Mouse (Mus musculus): ENCODE data around the gene Gm9857. TPM values are rescaled to one million over a fixed set of nuclear protein-coding genes. Genes with fewer than 3 reads are reported as not detected.

Gm9857 gene
- polyA plus RNA-seq, 1 experiment from 2014 or later: 0.67 TPM

- Histone ChIP-seq H3K4me2 (replicated peaks) (no peak overlapping the region), H3K4me3 (replicated peaks) (no peak overlapping the region), H3K4me1 (peaks cover 2% of the 10 kb centered on the region; the same call in 1 of the 2 replicates), H3K27me3 (no peaks in the 10 kb centered on the region), H3K36me3 (no peaks in the 10 kb centered on the region), H3K27ac (replicated peaks) (no peak overlapping the region), H3K9ac (no peak overlapping the region), H3K9me3 (replicated peaks) (no peaks in the 10 kb centered on the region)
- ATAC-seq (ENCODE audit: insufficient number of reproducible peaks, low FRiP score, low TSS enrichment, low read depth): no peak
- 65% methylated on average over 3 of the region's 3 CpGs for WGBS
Measured at GRCm38 (mm10) chr3:108963776-108964175, 23.5 kb upstream of the Gm9857 start.

- no peaks in the 10 kb centered on the region for H3K9me3 ChIP-seq (replicated peaks)
- H3K4me3 ChIP-seq (replicated peaks): no peak overlapping the region
- WGBS: 72% methylated on average over 3 of the region's 3 CpGs
- no peaks in the 10 kb centered on the region for H3K27me3 ChIP-seq
- H3K4me1 ChIP-seq: peaks cover 2% of the 10 kb centered on the region; the same call in 1 of the 2 replicates
- H3K4me2 ChIP-seq (replicated peaks): no peak overlapping the region
- no peaks in the 10 kb centered on the region for H3K36me3 ChIP-seq
- no peak overlapping the region for H3K27ac ChIP-seq (replicated peaks)
- H3K9ac ChIP-seq: no peak overlapping the region
- no peak for ATAC-seq (ENCODE audit: insufficient number of reproducible peaks, low FRiP score, low TSS enrichment, low read depth)
Measured at GRCm38 (mm10) chr3:108963278-108963677, 23.0 kb upstream of the Gm9857 start.

DNA sequence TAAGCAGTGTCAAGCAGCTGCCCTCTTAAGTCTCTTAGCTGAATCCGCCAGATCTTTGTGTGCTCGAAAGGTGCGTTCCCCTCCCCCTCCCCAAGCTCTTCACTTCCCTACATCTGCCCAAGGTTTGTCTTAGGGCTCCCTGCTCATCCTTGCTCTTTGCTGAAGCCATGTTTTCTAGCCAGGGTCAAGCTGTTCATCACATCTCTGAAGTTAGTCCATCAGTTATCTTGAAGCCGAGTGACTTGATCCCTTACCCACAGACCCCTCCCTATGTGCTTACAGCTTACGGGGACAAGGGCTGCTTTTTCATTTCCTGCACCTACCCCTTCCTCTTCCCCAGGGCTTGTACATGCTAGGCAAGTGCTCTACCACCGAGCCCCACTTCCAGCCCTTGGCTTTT, 21.4 kb upstream of the Gm9857 start:
- H3K9ac ChIP-seq: no peak overlapping the region
- H3K9me3 ChIP-seq (replicated peaks): no peaks in the 10 kb centered on the region
- H3K36me3 ChIP-seq: no peaks in the 10 kb centered on the region
- WGBS: 48% methylated on average over 6 of the region's 6 CpGs
- no peaks in the 10 kb centered on the region for H3K27me3 ChIP-seq
- no peak for ATAC-seq (ENCODE audit: insufficient number of reproducible peaks, low FRiP score, low TSS enrichment, low read depth)
- no peak overlapping the region for H3K27ac ChIP-seq (replicated peaks)
- H3K4me3 ChIP-seq (replicated peaks): no peak overlapping the region
- peaks cover 2% of the 10 kb centered on the region; the same call in 1 of the 2 replicates for H3K4me1 ChIP-seq
- no peak overlapping the region for H3K4me2 ChIP-seq (replicated peaks)

- H3K9ac ChIP-seq: no peak overlapping the region
- H3K4me3 ChIP-seq (replicated peaks): no peak overlapping the region
- H3K36me3 ChIP-seq: no peaks in the 10 kb centered on the region
- no peaks in the 10 kb centered on the region for H3K27me3 ChIP-seq
- no peak for ATAC-seq (ENCODE audit: insufficient number of reproducible peaks, low FRiP score, low TSS enrichment, low read depth)
- no peaks in the 10 kb centered on the region for H3K9me3 ChIP-seq (replicated peaks)
- peaks cover 2% of the 10 kb centered on the region; the same call in 1 of the 2 replicates for H3K4me1 ChIP-seq
- H3K4me2 ChIP-seq (replicated peaks): no peak overlapping the region
- 55% methylated on average over 7 of the region's 7 CpGs for WGBS
- H3K27ac ChIP-seq (replicated peaks): no peak overlapping the region
Measured at GRCm38 (mm10) chr3:108961226-108961625, 21.0 kb upstream of the Gm9857 start.

DNA sequence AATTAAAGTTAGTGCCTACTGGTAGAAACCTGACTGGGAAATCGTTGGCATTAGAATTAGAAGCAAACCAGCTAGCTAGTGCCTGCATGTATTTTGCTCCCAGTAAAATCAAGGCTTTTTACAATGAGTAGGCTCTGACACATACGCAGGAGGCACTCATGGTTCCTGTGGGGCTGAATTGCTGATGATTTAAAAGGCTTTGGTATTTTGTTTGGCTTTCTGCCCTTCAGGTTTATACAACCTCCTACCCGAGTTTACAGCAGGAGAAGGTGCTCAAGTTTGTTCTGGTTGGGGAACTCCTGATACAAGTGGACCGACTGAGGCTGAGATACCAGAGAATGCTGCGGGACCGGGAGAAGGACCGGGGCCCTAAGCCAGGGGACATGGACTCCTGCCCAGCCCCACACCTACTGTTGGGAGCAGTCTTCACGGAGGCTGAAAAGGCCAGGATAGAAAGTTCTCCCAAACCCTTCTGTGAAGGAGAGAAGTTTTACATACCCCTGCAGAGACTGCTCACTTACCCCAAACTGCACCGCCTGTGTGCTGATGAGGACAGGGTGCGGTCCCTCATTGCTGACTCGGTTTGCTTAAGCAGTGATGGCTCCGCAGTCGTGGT, 19.5 kb upstream of the Gm9857 start:
- Histone ChIP-seq H3K36me3 (no peaks in the 10 kb centered on the region), H3K9me3 (replicated peaks) (no peaks in the 10 kb centered on the region)
- ATAC-seq (ENCODE audit: insufficient number of reproducible peaks, low FRiP score, low TSS enrichment, low read depth): no peak

GRCm38 (mm10) chr3:108957976-108958375, 17.7 kb upstream of the Gm9857 start:
- no peak overlapping the region for H3K27ac ChIP-seq (replicated peaks)
- H3K4me2 ChIP-seq (replicated peaks): no peak overlapping the region
- H3K4me3 ChIP-seq (replicated peaks): no peak overlapping the region
- ATAC-seq (ENCODE audit: insufficient number of reproducible peaks, low FRiP score, low TSS enrichment, low read depth): no peak
- no peak overlapping the region for H3K9ac ChIP-seq
- H3K4me1 ChIP-seq: peaks cover 2% of the 10 kb centered on the region; the same call in 1 of the 2 replicates
- H3K27me3 ChIP-seq: no peaks in the 10 kb centered on the region
- no peaks in the 10 kb centered on the region for H3K36me3 ChIP-seq
- no peaks in the 10 kb centered on the region for H3K9me3 ChIP-seq (replicated peaks)

More for the DNA sequence above, 19.5 kb upstream of the Gm9857 start:
- H3K4me1 ChIP-seq: peaks cover 2% of the 10 kb centered on the region; the same call in 1 of the 2 replicates
- H3K9ac ChIP-seq: no peak overlapping the region
- H3K4me2 ChIP-seq (replicated peaks): no peak overlapping the region
- no peak overlapping the region for H3K4me3 ChIP-seq (replicated peaks)
- WGBS: 70% methylated on average over 13 of the region's 13 CpGs
- H3K27ac ChIP-seq (replicated peaks): no peak overlapping the region
- H3K27me3 ChIP-seq: no peaks in the 10 kb centered on the region

GRCm38 (mm10) chr3:108940996-108941395, 751 bp upstream of the Gm9857 start:
- WGBS: 88% methylated on average over 10 of the region's 10 CpGs
- no peak overlapping the region for H3K4me2 ChIP-seq (replicated peaks)

DNA sequence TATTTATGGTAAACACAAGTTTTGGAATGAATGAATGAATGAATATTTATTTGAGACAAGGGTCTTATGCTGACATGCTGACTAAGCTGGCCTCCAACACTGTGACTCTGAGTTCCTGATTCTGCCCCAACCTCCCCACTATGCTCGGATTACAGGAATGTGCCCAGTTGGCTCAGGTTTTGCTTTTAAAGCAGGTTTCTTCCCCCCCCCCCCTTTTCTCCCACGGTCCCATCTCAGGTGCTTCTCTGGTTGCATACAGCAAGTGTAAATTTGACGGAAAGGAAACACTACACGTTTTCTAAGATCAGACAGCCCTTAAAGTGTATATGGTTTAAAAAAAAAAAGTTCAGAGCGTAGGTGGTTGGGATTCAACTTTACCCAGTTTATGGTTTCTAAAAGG, 672 bp downstream of the Gm9857 start, which contains the start of gene Henmt1:
TSS of gene Henmt1 (plus strand) at position 301 of the 400 bp plus-strand sequence.
- H3K27ac ChIP-seq (replicated peaks): no peak within 1 kb of the TSS
- WGBS: 65% methylated on average over 5 of the region's 5 CpGs
- no peaks in the 10 kb centered on the region; the same call in 1 of the 2 replicates for H3K4me1 ChIP-seq
- H3K27me3 ChIP-seq: no peaks in the 10 kb centered on the region
- peak within 1 kb of the TSS; percentile 44 for H3K4me3 ChIP-seq (replicated peaks)
- no peak for ATAC-seq (ENCODE audit: insufficient number of reproducible peaks, low FRiP score, low TSS enrichment, low read depth)
- no peaks in the 10 kb centered on the region for H3K36me3 ChIP-seq
- H3K4me2 ChIP-seq (replicated peaks): peak within 1 kb of the TSS; percentile 66
- H3K9ac ChIP-seq: no peak within 1 kb of the TSS
- H3K9me3 ChIP-seq (replicated peaks): no peaks in the 10 kb centered on the region

More at GRCm38 (mm10) chr3:108940996-108941395, 751 bp upstream of the Gm9857 start:
- Histone ChIP-seq H3K4me3 (replicated peaks) (no peak overlapping the region), H3K9ac (no peak overlapping the region), H3K27me3 (no peaks in the 10 kb centered on the region), H3K27ac (replicated peaks) (no peak overlapping the region), H3K36me3 (no peaks in the 10 kb centered on the region), H3K9me3 (replicated peaks) (no peaks in the 10 kb centered on the region), H3K4me1 (no peaks in the 10 kb centered on the region; the same call in 1 of the 2 replicates)
- ATAC-seq (ENCODE audit: insufficient number of reproducible peaks, low FRiP score, low TSS enrichment, low read depth): no peak

GRCm38 (mm10) chr3:108938691-108939090, 1.6 kb downstream of the Gm9857 start:
- no peak overlapping the region for H3K4me2 ChIP-seq (replicated peaks)
- no peaks in the 10 kb centered on the region; the same call in 1 of the 2 replicates for H3K4me1 ChIP-seq
- H3K9me3 ChIP-seq (replicated peaks): no peaks in the 10 kb centered on the region
- no peak for ATAC-seq (ENCODE audit: insufficient number of reproducible peaks, low FRiP score, low TSS enrichment, low read depth)
- no peaks in the 10 kb centered on the region for H3K36me3 ChIP-seq
- H3K9ac ChIP-seq: no peak overlapping the region
- WGBS: 92% methylated on average over 5 of the region's 5 CpGs
- H3K27me3 ChIP-seq: no peaks in the 10 kb centered on the region
- no peak overlapping the region for H3K27ac ChIP-seq (replicated peaks)
- no peak overlapping the region for H3K4me3 ChIP-seq (replicated peaks)

DNA sequence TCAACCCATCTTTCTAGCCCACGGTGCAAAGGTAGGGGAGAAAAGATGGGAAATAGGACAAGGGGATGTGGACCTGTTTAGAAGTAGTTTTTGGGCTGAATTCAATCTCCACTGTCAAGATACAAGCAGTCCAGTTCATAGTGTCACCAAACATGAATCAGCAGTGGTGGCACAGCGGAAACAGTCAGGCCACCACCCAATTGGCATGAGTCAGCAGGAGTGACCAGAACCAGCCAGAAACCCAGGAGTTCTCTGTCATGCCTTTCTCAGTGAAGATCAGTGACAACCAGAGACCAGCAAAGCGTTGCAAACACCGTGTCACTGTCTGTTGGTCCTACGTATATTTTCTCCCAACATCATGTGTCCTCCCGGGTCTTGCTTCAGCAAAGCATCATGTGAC, 6.7 kb downstream of the Gm9857 start:
- H3K27ac ChIP-seq (replicated peaks): no peak overlapping the region
- H3K36me3 ChIP-seq: no peaks in the 10 kb centered on the region
- H3K4me2 ChIP-seq (replicated peaks): no peak overlapping the region
- WGBS: 96% methylated on average over 6 of the region's 6 CpGs
- no peaks in the 10 kb centered on the region for H3K4me1 ChIP-seq
- no peak overlapping the region for H3K4me3 ChIP-seq (replicated peaks)
- no peak for ATAC-seq (ENCODE audit: insufficient number of reproducible peaks, low FRiP score, low TSS enrichment, low read depth)
- no peaks in the 10 kb centered on the region for H3K27me3 ChIP-seq
- no peaks in the 10 kb centered on the region for H3K9me3 ChIP-seq (replicated peaks)
- H3K9ac ChIP-seq: no peak overlapping the region

DNA sequence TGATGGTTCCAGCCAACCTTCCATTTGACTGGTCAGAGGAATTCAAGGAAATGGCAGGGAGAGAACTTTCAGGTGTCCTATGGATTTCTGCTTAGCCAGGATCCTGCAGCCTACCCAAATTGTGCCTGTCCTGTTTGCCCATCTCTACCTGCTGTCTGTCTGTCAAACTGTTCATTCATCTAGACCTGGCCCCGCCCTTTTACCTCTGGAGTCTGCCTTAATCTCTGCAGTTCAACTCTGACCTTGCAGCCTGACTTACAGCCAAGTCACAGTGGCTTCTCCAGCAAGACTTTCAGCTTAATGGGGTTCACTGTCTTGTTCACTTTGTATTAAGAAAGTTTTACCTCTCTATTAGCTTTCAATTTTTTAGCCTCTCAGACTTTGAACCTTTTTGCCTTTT, 13.9 kb downstream of the Gm9857 start:
- H3K9ac ChIP-seq: no peak overlapping the region
- H3K9me3 ChIP-seq (replicated peaks): no peaks in the 10 kb centered on the region
- no peak for ATAC-seq (ENCODE audit: insufficient number of reproducible peaks, low FRiP score, low TSS enrichment, low read depth)

DNA sequence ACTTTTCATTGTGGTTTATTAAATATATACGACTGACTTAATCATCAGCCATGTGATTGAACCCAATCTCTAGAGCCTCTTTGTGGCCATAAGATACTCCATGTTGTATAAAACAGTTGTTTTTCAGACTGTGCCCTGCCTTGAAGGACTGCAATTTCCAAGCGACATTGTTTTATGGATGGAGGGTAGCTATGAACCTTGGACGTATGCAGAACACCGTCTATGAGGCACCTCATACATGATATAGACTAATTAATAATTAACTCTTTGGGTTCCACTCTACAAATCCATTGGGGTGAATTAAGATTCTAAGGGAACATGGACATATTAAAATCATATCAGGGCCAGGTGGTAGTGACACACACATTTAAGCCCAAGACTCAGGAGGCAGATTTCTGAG, 14.6 kb downstream of the Gm9857 start:
- Histone ChIP-seq H3K36me3 (no peaks in the 10 kb centered on the region), H3K27ac (replicated peaks) (no peak overlapping the region), H3K27me3 (no peaks in the 10 kb centered on the region), H3K9me3 (replicated peaks) (no peaks in the 10 kb centered on the region), H3K4me2 (replicated peaks) (no peak overlapping the region), H3K4me1 (no peaks in the 10 kb centered on the region), H3K9ac (no peak overlapping the region), H3K4me3 (replicated peaks) (no peak overlapping the region)
- no peak for ATAC-seq (ENCODE audit: insufficient number of reproducible peaks, low FRiP score, low TSS enrichment, low read depth)
- 87% methylated on average over 4 of the region's 4 CpGs for WGBS

More for the DNA sequence above, 13.9 kb downstream of the Gm9857 start:
- no peaks in the 10 kb centered on the region for H3K27me3 ChIP-seq
- no peak overlapping the region for H3K4me2 ChIP-seq (replicated peaks)
- H3K36me3 ChIP-seq: no peaks in the 10 kb centered on the region
- H3K4me1 ChIP-seq: no peaks in the 10 kb centered on the region
- no peak overlapping the region for H3K4me3 ChIP-seq (replicated peaks)
- no peak overlapping the region for H3K27ac ChIP-seq (replicated peaks)
- 85% methylated on average over 1 of the region's 1 CpGs for WGBS
